ENCODE assay signal across 24 mouse cellular contexts in genomic region chr5:72899255-72899654, GRCm38 (mm10).
"Had no signal": no experiment of that assay in that cellular context is flagged by ENCODE, and none has a peak within 500 bp of the region (broad histone marks: within the 10 kb centered on the region; RNA-seq: fewer than 3 reads in every experiment).

No protein-coding gene starts in this region.

- H3K4me2 ChIP-seq: heart, embryonic 12.5 days; hindbrain, embryonic 12.5 days; hindbrain, embryonic 14.5 days; intestine, embryonic 15.5 days; limb, embryonic 12.5 days; liver, embryonic 15.5 days had no signal

- H3K4me3 ChIP-seq: gastrocnemius, adult 2 months; heart, adult 2 months; heart, embryonic 12.5 days; hindbrain, embryonic 10.5 days; hindbrain, embryonic 12.5 days; intestine, embryonic 15.5 days; layer of hippocampus, adult 2 months; left cerebral cortex, adult 2 months; limb, embryonic 10.5 days; limb, embryonic 12.5 days; liver, embryonic 15.5 days had no signal

- H3K9me3 ChIP-seq: heart, embryonic 12.5 days; hindbrain, embryonic 10.5 days; hindbrain, embryonic 12.5 days; intestine, embryonic 15.5 days; limb, embryonic 10.5 days; limb, embryonic 12.5 days; liver, embryonic 15.5 days had no signal

- DNase-seq: gastrocnemius, adult 2 months; gastrocnemius, postnatal 10 days; gastrocnemius, postnatal 25 days; heart, postnatal 10 days; heart, postnatal 4 days; kidney, adult 18-20 months; kidney, adult 8-10 months; kidney, postnatal 10 days; kidney, postnatal 25 days; kidney, postnatal 4 days had no signal

- H3K4me1 ChIP-seq: hindbrain, embryonic 12.5 days; intestine, embryonic 15.5 days; limb, embryonic 10.5 days; limb, embryonic 12.5 days had no signal

- H3K27ac ChIP-seq: gastrocnemius, adult 2 months; heart, adult 2 months; hindbrain, embryonic 10.5 days; hindbrain, embryonic 12.5 days; hindbrain, embryonic 14.5 days; intestine, embryonic 15.5 days; layer of hippocampus, adult 2 months; left cerebral cortex, adult 2 months; limb, embryonic 10.5 days; limb, embryonic 12.5 days; liver, embryonic 15.5 days had no signal

- H3K9ac ChIP-seq: heart, embryonic 12.5 days; hindbrain, embryonic 12.5 days; hindbrain, embryonic 14.5 days; intestine, embryonic 15.5 days; limb, embryonic 12.5 days; liver, embryonic 15.5 days had no signal

- ATAC-seq: hindbrain, embryonic 16.5 days; inflammation-experienced regulatory T-cells, adult 6 months; intestine, embryonic 15.5 days; intestine, postnatal 0 days had no signal

- H3K27me3 ChIP-seq: heart, embryonic 12.5 days; hindbrain, embryonic 12.5 days; intestine, embryonic 15.5 days; limb, embryonic 12.5 days; liver, embryonic 15.5 days had no signal

- H3K36me3 ChIP-seq: heart, embryonic 12.5 days; hindbrain, embryonic 10.5 days; hindbrain, embryonic 12.5 days; intestine, embryonic 15.5 days; limb, embryonic 10.5 days; limb, embryonic 12.5 days; liver, embryonic 15.5 days had no signal
